Mouse (Mus musculus) testis, adult 2 months (tissue): ENCODE results near the gene Ncoa5.

Experiments used
- CTCF ChIP-seq: fragments of 200-500 bp; IDR thresholded peaks from 2 replicates; pipeline ENCODE4 v1.5.1; 2012; ENCODE audit warnings: low read depth, mild to moderate bottlenecking, inconsistent platforms, low read length, moderate library complexity; ENCODE audit not compliant: control insufficient read depth, insufficient read depth, insufficient replicate concordance
- POLR2A ChIP-seq: fragments of 200-500 bp; IDR thresholded peaks from 2 replicates; pipeline ENCODE4 v1.6.1; 2012; ENCODE audit warnings: low read depth, mild to moderate bottlenecking, inconsistent platforms, low read length, moderate library complexity; ENCODE audit not compliant: control insufficient read depth

DNA sequence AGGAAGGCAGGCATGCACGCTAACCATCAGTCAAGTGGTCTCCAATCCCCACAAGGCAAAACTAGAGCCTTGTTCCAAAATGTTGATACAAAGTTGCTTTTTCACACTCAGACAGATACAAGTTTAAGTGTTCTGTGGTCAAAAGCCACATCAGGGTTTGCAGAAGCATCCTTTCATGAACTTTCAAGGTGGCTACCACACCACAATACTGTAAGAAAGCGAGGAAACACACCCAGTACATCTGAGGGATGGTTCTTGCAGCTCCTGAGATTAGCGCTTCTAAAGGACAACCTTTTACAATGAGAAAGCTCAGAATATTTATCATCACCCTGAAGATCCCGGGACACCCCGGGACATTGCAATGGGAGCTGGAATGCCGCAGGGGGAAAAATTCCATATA is 1.4 kb downstream of the Ncoa5 start:
- TF ChIP-seq POLR2A = no peak
- TF ChIP-seq CTCF = no peak
